Mouse (Mus musculus): Measurements from ENCODE around the gene Hoxa3.
A peak's percentile ranks its signal among the peaks of the same experiment; 100 is the strongest.

Hoxa3 gene

DNA sequence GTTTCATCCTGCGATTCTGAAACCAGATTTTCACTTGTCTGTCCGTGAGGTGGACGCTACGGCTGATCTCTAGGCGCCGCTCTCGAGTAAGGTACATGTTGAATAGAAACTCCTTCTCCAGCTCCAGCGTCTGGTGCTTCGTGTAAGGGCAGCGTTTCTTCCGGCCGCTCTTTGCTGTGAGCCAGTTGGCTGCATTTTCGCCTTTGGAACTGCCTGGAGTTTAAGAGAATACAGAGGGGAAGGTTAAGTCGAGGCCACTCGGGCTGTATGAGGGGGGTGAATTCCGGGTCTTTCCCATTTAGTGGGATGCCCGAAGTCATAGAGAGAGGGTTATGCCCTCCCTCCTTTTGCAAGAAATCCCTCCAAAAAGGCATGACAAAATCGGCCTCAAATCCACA, 19.4 kb upstream of the Hoxa3 start:
- DNase-seq (ENCODE audit: low read depth, low spot score) = peak; percentile 85

DNA sequence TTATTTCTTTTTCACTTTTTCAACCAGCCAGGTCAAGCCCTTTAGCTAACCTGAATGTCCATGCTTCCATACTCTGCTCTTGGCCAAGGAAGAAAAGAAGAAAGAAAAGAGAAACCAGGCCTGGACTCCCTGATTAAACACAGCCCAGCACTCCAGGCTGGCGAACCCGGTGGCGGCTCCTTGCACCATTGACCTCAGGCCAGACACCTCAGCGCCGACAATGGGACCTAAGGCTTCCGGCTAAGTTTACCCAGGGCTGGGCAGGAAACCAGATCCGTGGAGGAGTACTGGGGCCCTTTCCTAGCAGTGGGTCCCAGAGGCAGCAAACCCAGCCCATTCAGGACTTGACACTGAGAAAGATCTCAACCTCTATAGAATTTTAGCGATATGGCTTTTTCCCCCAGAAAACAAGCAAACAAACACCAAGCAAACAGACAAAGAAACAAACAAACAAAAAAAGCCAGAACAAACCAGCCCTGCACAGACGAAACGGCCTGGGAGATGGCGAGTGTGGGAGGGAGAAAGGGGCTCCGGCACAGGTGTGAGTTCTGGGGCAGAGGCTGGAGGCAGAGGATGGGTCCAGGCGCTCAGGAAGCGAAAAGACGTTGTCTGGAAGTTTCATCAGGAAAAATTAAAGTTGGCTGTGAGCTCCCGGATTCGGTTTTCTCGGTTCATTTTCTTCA, 18.9 kb upstream of the Hoxa3 start:
- peak; percentile 71 for DNase-seq (ENCODE audit: low read depth, low spot score)

GRCm38 (mm10) chr6:52230516-52231165, 17.5 kb upstream of the Hoxa3 start, which contains the start of gene Hoxa9:
Gene Hoxa9, minus strand, starts transcription at chr6:52231089.
- DNase-seq (ENCODE audit: low read depth, low spot score) = peak; percentile 50

DNA sequence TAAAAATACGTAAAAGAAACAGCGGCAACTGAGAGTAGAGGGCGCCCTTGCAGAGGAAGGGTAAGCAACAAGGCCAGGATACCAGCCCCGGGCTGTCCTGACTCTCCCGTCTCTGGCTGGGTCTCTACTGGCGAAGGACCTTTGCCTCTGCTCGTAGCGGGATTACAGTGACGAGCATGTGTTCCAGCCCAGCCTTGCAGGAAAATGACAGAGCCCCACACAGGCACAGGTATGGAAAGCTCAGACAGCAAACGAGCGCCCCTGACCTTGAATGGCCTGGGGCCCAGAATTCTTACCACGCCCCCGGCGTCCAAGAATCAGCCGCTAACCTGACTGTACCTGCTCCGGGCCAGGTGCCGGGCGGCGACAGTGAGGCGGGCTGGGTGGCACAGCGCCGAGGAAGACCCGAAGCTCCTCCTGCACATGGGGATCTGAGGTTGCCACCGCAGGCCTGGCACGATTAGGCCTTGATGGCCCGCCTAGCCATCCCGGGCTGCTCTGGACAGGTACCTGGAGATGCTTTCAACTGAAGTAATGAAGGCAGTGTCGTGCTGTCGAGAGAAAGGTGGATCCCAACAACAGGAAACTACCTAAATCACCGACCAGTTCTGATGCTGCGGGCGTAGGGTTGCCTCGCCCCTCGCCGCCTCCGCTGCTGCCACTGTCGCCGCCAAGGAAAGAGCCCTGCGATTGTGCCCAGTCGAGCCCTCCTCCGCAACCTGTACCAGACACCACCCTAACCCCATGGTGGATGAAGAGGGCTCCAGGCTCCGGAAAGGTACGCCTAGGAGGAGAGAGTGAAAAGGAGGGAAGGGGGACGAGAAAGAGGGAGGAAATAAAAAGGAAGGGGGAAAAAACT, 16.7 kb upstream of the Hoxa3 start:
- peak; percentile 78 for DNase-seq (ENCODE audit: low read depth, low spot score)

DNA sequence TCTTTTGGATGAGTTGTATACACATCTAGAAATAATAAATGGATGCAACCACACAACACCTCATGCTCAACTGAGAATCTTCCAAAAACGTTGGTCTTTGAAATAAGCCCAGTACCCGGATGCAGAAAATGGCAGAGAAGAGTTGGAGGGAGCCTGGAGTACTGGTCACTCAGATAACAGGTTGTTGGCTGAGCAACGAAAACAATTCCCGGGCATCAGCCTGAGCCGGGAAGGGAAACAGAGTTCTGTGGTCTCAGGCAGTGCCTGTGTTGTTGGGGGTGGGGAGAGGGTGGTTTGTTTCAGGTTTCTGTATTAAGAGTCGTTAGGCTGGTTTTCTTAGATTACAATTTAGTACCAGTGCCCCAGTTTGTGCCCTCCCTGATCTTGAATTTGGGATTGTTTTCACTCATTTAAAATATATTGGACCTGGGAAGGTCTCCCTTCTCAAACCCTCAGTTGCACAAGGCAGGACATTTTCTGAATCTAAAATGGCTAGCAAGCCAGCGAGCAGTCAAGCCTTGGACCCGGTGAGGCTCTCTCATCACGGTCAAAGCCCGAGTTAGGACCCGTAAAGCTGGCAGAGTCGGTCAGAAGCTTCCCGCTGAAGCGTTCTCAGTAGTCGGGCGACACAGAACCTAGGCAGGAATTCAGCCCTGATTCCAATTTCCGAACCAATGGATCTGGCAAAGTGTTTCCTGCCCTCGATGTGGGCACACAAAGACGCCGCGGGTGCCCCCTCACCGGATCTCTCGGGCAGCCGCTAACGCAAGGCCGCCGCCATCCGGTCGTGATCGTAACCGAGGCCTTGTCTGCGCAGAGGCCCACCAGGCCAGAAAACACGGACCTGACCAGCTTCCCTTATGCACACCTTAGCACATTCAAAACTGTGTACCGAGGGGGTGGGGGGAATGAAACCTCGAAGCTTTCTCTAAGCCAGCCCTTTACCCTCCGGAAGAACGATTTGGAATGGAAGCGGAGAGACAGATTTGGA, 15.6 kb upstream of the Hoxa3 start:
- peak; percentile 50 for DNase-seq (ENCODE audit: low read depth, low spot score)

GRCm38 (mm10) chr6:52227470-52228222, 14.5 kb upstream of the Hoxa3 start:
- no peak for DNase-seq (ENCODE audit: low read depth, low spot score)

DNA sequence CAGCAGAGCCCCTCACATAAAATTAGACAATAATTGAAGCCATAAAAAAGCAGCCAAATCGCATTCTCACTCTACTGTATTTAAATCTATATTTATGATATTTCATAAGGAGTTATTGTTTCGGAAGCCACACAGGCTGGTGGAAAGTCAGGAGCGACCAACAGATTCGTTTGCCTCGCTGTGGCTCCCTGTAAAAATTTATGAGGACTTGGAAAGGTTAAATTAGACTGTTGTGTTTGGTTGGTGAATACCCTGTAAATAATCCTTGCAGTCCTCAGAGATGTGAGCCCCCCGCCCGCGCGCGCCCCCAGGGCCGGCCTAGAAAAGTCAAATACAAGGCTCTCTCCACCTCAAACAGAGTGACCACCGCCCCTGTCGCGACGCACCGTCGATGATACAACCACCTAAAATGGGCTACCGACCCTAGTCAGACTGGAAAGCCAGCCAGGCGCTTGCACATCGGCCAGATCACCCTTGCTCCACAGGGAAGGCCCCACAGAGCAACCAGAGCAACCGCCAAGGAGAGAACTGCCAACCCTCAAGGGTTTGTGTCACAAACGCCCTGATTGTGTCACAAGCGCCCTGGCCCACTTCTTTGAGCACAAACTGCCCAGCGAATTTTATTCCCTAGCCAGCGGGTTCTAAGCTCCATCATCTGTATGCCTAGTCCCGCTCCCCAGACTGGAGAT, 13.6 kb upstream of the Hoxa3 start:
- DNase-seq (ENCODE audit: low read depth, low spot score) = peak; percentile 40

GRCm38 (mm10) chr6:52225612-52226568, 12.8 kb upstream of the Hoxa3 start:
- peak; percentile 65 for DNase-seq (ENCODE audit: low read depth, low spot score)

GRCm38 (mm10) chr6:52224895-52225611, 11.9 kb upstream of the Hoxa3 start:
- DNase-seq (ENCODE audit: low read depth, low spot score) = peak; percentile 78

DNA sequence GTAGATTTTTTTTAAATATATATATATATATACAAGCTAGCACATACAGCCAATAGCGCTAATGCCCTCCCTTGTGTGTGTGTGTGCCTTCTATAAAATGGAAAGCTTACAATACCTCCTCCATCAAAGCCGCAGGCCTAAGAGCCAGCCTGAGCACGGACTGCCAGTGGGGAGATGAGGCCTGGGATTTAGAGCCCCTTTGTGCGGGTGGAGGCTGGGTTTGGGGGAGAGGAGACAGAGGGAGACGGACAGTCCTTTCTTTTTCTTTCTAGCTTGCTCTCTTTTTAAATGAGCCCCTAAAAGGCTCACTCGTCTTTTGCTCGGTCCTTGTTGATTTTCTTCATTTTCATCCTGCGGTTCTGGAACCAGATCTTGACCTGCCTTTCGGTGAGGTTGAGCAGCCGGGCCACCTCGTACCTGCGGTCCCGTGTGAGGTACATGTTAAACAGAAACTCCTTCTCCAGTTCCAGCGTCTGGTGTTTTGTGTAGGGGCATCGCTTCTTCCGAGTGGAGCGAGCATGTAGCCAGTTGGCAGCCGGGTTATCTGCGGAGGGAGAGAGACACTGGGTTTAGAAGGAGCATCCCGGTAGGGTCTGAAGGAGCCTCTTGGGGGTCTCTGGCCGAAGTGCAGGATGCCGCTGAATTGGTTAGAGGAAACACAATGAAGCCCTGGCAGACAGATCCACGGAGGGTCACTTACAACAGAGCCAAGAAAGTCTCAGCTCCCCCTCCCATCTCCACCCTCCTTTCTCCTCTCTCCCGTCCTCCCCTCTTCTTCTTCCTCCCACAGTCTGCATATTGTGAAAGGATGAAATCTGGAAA, 11.0 kb upstream of the Hoxa3 start:
- peak; percentile 41 for DNase-seq (ENCODE audit: low read depth, low spot score)

DNA sequence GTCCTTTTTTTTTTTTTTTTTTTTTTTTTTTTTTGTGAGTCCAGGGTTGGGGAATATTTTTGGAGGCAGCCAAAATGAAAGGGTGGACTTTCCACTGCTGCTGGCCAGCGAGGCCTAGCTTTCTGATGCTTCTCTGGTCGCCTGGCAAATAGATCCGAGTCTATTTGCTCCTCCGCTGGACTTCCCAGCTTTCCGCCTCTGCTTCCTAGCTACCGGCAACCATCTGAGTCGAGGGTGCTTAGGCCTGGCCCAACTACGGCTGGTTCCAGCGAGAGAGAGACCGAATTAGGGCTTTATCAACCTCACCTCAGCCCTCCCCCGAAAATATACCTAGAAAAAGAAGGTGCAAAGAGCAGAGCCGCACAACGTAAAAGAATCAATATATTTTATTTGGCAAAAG, 9.6 kb upstream of the Hoxa3 start:
- no peak for DNase-seq (ENCODE audit: low read depth, low spot score)

DNA sequence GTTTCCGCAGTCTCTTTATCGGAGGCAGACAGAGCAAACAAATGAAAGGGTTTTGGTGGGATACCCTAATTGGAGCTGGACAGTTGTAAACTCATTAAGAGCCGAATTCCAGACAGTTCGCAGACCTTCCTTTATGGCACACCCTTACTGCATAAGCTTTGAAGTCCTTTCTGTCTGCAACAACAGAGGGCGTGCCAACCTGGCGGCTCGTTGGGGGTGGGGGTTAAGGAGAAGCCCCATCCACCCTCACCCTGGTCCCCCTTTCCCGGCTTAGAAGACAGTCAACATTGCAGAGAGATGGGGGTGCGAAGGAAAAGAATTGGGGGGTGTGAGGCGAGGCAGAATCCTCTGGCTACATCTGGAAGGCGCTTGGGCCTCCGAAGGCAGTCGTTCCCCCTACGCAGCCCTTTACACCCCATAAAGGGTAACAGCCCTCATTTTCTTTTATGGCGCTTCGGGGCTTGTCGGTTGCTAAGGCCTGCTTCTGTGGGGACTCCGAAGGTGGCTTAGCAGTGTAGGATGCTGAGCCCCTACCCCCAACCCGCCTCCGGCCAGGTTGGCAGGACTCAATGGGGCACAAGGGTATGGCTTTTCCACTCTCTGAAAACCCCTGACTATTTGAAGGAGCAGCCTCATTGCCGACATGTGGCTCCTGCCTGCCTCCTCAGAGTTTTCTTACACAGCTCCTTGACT, 9.0 kb upstream of the Hoxa3 start:
- DNase-seq (ENCODE audit: low read depth, low spot score) = peak; percentile 16

DNA sequence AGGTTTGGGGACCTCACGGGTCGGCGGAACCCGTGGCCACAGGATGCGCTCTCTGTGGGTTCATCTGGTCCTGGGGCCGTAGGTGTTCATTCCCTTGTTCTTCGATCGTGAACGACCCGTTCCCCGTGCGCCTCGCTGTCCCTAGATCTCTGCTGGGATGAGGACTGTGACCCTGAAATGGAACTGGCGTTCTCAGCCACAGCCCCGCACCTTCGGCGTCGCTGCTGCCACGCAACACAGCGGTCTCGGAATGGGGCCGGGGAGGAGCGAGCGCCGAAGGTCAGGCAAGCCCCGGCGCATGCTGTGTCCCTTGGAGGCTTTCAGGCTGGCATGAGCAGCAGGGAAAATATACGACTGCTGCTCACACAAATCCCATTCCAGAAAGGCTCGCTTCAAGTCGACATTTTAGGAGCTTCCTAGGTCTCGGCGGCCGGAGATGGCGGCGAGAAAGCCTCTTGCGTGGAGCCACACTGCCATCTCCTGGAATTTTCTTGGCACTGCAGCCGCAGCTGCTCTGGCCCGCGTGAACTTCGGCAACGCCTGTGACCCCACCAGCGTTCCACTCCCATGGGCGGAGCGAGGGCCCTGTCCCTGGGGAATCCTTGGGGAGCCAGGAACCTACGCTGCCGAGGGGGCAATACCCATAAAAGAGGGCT, 8.3 kb upstream of the Hoxa3 start, which contains the start of gene Hoxa7:
Hoxa7 (minus strand) TSS at position 518 of the 656 bp plus-strand sequence.
- peak; percentile 93 for DNase-seq (ENCODE audit: low read depth, low spot score)

DNA sequence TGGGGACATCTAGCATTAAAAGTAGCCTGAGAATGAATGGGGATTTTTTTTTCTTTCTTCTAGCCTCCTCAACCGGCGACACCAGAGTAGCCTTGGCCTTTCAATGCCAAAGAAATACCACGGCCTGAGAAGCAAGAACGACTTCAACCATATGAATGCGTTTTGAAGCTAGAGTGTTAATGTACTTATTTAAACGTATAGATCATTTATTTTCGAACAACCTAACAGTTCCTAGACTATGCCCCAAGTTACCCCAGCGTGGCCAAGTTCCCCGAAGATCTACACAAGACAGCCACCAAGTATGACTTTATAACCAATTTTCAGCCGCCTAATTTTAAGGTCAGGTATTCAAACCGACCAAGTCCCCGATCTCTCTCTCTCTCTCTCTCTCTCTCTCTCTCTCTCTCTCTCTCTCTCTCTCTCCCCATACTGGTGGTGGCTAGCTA, 7.8 kb upstream of the Hoxa3 start:
- DNase-seq (ENCODE audit: low read depth, low spot score) = no peak

DNA sequence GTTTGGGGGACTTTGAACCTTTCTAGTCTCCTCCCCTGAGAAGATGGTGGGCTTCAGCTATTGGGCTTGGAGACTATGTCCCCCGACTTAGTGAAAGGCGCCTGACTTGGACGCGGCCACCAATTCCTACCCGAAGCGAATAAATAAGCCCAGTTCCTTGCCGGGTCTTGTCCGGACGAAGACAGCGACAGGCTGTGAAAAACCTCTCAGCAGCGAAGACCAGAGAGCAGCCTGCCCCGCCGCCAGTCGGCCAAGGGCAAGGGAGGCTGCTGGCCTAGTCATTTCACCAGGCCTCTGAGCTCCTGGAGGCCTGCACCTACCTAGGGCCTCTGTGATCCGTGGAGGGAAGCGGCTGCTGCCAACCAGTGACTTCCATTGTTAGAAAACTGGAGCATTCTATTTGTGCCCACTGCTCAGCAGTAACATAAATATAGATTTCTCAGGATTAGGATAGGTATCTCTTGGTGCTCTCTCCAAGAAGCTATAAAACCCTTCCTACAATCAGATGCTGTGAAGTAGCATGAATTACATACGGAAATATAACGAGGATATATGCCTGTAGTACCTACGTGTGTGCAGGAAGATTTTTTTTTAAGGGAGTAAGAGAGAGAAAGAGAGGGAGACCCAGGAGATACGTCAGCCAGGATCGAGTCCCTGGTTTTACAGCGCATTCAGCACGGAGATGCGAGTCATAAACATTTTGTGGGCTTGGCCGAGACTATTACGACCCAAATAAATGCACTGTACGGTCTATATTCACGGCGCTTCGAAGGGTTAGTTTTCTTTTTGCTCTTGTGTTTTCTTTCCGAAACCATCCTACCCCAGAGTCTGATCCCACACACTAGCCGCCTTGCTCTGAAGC, 7.1 kb upstream of the Hoxa3 start:
- no peak for DNase-seq (ENCODE audit: low read depth, low spot score)
